Mouse (Mus musculus): Measurements from ENCODE around the gene Ece1. TPM values are rescaled to one million over a fixed set of nuclear protein-coding genes. Genes with fewer than 3 reads are reported as not detected.
"Not testable (repeated sequence)": the region's sequence is repeated elsewhere in the genome, so short reads cannot be mapped to it uniquely, and the experiment has no call there.

The Ece1 gene
- total RNA-seq, 2 experiments from 2014 or later = 57.9 to 67.9 TPM

GRCm38 (mm10) chr4:137963881-137964584 lies 102.0 kb downstream of the Ece1 start:
- intact Hi-C loops (cut with DNase I) = loop anchor here (10.0 kb wide), 3 partner anchors 141 to 321 kb away; no protein-coding TSS in a partner anchor
- DNase-seq = peak; percentile 84 to 89

DNA sequence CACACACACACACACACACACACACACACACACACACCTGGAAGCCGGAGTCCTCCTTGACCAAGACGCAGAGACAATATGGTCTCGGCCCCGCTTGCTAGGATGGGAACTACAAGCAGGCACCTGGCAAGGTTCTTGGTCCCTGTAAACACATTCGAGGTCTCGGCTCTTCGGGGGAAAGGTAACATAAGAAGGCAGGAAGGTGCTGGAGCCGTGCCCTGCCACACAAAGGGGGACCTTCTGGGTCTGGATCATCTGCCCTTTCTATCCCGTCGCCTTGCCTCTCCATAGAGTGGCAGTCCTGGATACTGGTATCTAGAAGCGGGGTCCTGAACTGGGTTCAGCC lies 102.5 kb downstream of the Ece1 start:
- intact Hi-C loops (cut with DNase I) = loop anchor here (10.0 kb wide), 3 partner anchors 140 to 320 kb away; no protein-coding TSS in a partner anchor
- DNase-seq = no peak

GRCm38 (mm10) chr4:137968203-137968602 lies 106.2 kb downstream of the Ece1 start:
- DNase-seq = peak in 1 of 2 experiments; percentile 50
- intact Hi-C loops (cut with DNase I) = loop anchor here (10.0 kb wide), 3 partner anchors 137 to 317 kb away; no protein-coding TSS in a partner anchor

GRCm38 (mm10) chr4:137970623-137971199 lies 108.7 kb downstream of the Ece1 start:
- intact Hi-C loops (cut with DNase I); DNase-seq: not testable (repeated sequence)

DNA sequence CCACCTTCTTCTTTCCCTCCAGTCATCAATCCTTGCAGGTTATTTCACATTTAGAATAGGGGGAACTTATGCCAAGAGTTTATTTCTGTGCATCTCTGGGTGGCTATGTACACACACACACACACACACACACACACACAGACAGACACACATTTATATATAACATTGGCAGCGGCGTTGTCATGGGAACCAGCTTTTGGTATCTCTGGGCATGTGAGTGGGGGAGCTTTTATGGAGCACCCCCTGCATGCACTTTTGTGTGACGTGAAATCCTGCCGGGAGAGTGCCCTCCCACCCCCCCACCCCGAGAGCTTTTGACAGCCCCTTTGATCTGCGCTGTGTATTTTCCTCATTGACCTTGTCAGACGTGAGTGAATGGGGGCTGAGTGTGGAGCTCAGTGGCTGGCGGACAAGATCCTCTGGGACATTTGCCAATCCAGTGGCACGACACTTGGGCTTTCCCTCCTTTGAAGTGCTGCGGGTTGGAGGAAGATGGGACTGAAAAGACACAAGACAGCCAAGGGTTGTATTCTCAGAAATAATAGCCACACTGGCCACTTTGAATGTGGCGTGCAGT lies 112.9 kb downstream of the Ece1 start:
- DNase-seq; intact Hi-C loops (cut with DNase I): not testable (repeated sequence)

DNA sequence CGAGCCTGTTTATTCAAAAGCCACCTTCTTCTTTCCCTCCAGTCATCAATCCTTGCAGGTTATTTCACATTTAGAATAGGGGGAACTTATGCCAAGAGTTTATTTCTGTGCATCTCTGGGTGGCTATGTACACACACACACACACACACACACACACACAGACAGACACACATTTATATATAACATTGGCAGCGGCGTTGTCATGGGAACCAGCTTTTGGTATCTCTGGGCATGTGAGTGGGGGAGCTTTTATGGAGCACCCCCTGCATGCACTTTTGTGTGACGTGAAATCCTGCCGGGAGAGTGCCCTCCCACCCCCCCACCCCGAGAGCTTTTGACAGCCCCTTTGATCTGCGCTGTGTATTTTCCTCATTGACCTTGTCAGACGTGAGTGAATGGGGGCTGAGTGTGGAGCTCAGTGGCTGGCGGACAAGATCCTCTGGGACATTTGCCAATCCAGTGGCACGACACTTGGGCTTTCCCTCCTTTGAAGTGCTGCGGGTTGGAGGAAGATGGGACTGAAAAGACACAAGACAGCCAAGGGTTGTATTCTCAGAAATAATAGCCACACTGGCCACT lies 117.1 kb downstream of the Ece1 start:
- DNase-seq; intact Hi-C loops (cut with DNase I): not testable (repeated sequence)

GRCm38 (mm10) chr4:137982869-137983268 lies 120.8 kb downstream of the Ece1 start:
- intact Hi-C loops (cut with DNase I) = no loop called here
- DNase-seq = no peak

GRCm38 (mm10) chr4:137984212-137984611 lies 122.2 kb downstream of the Ece1 start:
- intact Hi-C loops (cut with DNase I) = no loop called here
- DNase-seq = peak in 1 of 2 experiments; percentile 24

DNA sequence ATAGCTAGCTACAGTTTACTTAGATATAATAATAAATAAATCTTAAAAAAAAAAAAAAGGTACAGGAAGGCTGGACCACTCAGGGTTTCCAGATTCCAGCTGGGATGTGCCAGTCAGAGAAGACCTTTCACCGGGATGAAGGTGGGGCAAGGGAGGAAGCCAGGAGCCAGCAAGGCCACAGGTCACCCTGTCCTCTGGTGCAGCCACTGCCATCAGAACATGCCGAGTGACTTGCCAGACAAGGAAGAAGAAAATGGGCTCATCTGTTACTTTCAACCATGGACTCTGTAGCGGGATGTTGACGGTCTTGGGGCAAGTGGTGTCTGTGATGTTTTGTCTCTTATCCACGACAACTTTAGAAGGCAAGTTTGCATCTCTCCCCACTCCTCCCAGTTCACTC lies 122.7 kb downstream of the Ece1 start:
- intact Hi-C loops (cut with DNase I) = no loop called here
- no peak for DNase-seq

- DNase-seq = no peak
- intact Hi-C loops (cut with DNase I) = no loop called here
Measured at GRCm38 (mm10) chr4:137989426-137989825, 127.4 kb downstream of the Ece1 start.

GRCm38 (mm10) chr4:137990433-137990832 lies 128.4 kb downstream of the Ece1 start:
- intact Hi-C loops (cut with DNase I) = loop anchor here (10.0 kb wide), 1 partner anchor 114 kb away; no protein-coding TSS in a partner anchor
- no peak for DNase-seq

GRCm38 (mm10) chr4:137991240-137991639 lies 129.2 kb downstream of the Ece1 start:
- intact Hi-C loops (cut with DNase I) = loop anchor here (10.0 kb wide), 1 partner anchor 114 kb away; no protein-coding TSS in a partner anchor
- DNase-seq = no peak

DNA sequence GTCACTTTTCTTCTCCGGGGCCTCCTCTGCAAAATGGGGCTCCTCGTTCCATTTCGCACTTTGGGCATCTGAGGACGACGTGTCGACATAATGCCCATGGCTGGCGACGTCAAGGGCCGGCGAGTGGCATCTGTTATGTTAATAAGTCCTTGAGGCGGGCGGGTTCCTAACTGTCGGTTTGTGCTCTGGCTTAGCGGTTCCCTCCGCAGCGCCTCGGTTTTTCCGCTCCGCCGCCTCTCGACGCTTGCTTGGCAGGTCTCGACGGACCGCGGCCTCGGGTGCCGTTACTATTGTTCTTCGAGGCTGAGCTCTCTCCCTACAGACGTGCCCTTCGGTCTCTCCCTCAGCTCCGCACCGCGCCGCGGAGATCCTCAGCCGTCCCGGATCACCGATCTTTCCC lies 130.9 kb downstream of the Ece1 start, which contains the start of gene Eif4g3:
TSS of gene Eif4g3 (plus strand) at position 133 of the 400 bp plus-strand sequence.
- intact Hi-C loops (cut with DNase I) = loop anchor here (10.0 kb wide), 1 partner anchor 112 kb away; no protein-coding TSS in a partner anchor

GRCm38 (mm10) chr4:137993291-137993758 lies 131.3 kb downstream of the Ece1 start:
- intact Hi-C loops (cut with DNase I) = loop anchor here (10.0 kb wide), 1 partner anchor 111 kb away; no protein-coding TSS in a partner anchor
- DNase-seq = peak; percentile 99 to 100

More for the DNA sequence above, 130.9 kb downstream of the Ece1 start, which contains the start of gene Eif4g3:
- no peak for DNase-seq

GRCm38 (mm10) chr4:137993821-137994561 lies 132.0 kb downstream of the Ece1 start:
- intact Hi-C loops (cut with DNase I) = loop anchor here (10.0 kb wide), 1 partner anchor 111 kb away; no protein-coding TSS in a partner anchor
- peak; percentile 27 to 49 for DNase-seq

DNA sequence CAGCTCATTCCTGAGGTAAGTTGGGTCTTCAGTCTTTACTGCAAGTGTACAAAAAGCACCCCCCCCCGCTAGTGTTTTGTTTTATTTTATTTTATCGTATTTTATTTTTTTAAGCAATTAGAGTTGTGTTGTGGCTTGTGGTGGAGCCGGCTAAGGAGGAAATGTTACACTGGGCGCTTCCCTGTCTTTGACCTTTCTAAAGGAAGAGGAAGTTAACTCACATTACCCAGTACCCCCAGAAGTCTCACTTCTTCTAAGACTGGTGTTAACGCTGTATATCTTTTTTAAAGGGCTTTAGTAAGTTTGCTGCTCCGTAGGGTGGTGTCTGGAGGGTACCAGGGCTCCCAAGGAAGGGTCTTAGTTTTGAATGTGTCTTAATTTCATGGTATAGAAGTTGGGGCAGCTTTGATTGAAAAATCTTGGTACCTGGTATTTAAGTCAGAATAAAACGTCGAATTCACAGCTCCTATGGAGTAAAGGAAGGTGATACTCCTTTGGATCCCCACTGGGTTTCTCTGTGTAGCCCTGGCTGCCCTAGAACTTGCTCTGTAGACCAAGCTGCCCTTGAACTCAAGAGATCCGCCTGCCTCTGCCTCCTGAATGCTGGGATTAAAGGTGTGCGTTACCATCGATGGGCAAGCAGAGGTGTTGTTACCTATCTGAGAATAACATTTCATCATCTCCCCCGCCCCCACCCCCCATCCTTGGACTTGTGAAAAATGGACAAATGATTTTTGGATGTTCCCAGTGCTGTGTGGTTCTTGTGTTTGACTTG lies 132.7 kb downstream of the Ece1 start:
- DNase-seq = no peak
- intact Hi-C loops (cut with DNase I) = loop anchor here (10.0 kb wide), 1 partner anchor 110 kb away; no protein-coding TSS in a partner anchor

DNA sequence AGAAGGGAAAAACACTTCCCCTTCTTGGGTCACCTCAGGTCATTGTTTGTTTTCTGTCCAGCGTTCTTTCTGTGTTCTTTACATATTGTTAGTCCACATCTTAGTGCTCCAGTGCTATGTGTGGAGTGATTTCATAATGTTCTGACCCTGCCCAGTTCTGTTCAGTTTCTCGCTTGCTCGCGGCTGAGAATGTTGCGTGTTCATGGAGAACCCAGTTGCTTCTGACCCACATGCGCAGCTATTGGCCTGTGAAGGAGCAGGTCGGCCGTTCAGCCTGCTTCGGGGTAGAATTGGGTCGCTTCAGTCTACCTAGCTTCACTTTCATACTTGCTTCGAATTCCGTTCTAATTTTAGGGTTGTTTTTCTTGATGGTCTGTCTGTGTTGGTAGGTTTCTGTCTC lies 133.4 kb downstream of the Ece1 start:
- intact Hi-C loops (cut with DNase I) = loop anchor here (10.0 kb wide), 1 partner anchor 109 kb away; no protein-coding TSS in a partner anchor
- DNase-seq = peak in 1 of 2 experiments; percentile 31

DNA sequence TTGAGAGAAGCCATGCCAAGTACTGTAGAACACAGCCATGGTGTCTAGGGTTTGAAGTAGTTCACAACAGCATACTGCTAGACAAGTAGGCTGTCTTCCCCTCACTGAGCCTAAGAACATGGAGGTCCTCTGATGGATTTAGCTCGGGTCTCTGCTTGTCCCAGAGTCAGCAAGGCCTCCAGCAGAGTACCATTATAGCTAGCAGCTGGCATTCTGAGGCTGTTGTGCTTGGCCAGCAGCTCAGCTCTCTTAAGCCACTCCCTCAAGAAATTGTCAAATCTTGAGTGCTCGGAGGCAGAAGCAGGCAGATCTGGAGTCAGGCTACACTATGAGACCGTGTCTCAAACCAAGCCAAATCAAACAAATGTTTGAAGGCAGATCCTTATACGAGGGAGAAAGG lies 136.2 kb downstream of the Ece1 start:
- no peak for DNase-seq

DNA sequence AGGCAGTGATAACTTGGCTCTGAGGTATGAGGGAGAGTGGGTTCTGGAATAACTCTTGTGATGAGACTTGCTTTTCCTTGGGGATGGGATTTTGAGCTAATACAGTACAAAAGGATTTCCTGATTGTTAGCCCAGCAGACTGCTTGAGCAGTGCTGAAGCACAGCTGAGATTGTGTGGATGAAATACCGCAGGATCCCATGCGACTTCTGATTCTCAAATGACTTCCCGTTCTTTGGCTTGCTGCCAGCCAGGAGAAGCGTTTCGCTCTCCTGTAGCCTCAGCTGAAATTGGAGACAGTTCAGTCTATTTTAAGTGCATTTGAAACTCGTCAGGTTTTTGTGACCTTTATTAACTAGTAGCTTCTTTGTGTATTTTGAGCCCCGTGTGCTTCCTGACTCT lies 138.6 kb downstream of the Ece1 start:
- intact Hi-C loops (cut with DNase I) = no loop called here
- DNase-seq = peak; percentile 27 to 59

More for the DNA sequence above, 136.2 kb downstream of the Ece1 start:
- intact Hi-C loops (cut with DNase I) = loop anchor here (10.0 kb wide), 1 partner anchor 107 kb away; no protein-coding TSS in a partner anchor

Measured in gastrocnemius, postnatal 36 days (tissue).